Mouse (Mus musculus) 3T3-L1 (cell line): ENCODE data around the gene Btnl2.

Experiments
- DNase-seq: peaks from one replicate; pipeline ENCODE4 v3.0.0-alpha.2; 2015; ENCODE audit warnings: low read depth, low spot score

Gene Btnl2

GRCm38 (mm10) chr17:34347606-34348308 lies 6.9 kb upstream of the Btnl2 start:
- DNase-seq = peak; percentile 32

DNA sequence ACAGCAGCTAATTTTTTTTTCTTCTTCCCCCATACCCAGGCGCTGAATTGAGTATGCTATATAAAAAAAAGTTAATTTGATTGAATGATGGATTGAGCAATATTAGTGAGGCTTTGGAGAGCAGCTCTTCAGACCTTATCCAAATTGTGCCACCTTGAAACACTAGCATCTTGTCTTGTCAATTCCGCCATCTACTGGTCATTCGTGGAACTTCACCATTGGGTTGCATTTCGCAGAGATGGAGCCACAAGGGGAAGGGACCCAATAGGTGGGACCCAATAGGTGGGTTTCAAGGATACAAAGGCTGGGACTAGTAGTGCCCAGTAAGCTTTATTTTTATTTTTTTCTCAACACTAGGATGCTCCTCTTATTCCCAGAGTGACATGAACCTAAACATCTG lies 5.2 kb upstream of the Btnl2 start:
- peak; percentile 81 for DNase-seq

DNA sequence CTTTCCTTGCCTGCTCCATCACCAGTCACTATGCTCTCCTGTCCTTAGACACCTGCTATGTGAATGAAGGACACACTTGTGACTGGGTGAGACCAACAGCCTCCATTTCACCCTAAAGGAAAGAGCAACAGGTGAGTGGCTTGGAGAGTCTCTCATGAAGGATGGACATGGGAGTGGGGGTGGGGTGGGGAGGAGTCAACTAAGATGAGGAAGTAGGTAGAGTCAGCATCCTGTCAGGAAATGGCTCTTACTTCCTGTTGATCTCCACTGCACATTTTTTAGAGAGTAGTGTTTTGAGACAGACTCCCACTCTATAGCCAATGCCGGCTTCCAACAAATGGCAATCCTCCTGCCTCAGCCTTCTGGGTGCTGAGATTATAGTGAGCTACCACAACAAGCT lies 318 bp downstream of the Btnl2 start:
- DNase-seq = no peak

DNA sequence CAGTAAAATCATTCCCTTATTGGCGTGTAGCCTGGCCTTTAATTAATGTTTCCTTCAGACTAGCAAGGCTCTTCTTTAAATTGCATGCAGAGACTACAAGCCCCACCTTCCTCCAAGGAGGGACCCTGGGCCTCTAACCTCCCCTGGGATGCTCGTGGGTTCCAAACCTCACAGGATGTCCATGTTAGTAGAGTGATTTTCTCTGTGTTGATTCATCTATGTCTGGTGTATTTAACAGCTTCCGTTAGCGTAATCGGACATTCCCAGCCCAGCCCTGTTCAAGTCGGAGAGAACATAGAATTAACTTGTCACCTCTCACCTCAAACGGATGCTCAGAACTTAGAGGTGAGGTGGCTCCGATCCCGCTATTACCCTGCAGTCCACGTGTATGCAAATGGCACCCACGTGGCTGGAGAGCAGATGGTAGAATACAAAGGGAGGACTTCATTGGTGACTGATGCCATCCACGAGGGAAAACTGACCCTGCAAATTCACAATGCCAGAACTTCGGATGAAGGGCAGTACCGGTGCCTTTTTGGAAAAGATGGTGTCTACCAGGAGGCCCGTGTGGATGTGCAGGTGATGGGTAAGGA lies 8.4 kb downstream of the Btnl2 start:
- no peak for DNase-seq

GRCm38 (mm10) chr17:34363676-34364310 lies 9.2 kb downstream of the Btnl2 start:
- no peak for DNase-seq

DNA sequence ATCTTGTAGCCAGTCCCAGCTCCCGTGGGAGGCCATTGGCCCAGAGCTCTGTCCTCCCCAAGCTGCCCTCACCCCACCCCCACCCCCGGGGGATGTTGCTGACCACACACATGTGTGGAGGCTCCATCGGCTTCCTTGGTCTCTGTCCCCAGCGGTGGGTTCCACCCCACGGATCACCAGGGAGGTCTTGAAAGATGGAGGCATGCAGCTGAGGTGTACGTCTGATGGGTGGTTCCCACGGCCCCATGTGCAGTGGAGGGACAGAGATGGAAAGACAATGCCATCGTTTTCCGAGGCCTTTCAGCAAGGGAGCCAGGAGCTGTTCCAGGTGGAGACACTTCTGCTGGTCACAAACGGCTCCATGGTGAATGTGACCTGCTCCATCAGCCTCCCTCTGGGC lies 10.4 kb downstream of the Btnl2 start:
- no peak for DNase-seq

- DNase-seq = no peak
These were observed 15.9 kb downstream of the Btnl2 start for GRCm38 (mm10) chr17:34370563-34370962.

DNA sequence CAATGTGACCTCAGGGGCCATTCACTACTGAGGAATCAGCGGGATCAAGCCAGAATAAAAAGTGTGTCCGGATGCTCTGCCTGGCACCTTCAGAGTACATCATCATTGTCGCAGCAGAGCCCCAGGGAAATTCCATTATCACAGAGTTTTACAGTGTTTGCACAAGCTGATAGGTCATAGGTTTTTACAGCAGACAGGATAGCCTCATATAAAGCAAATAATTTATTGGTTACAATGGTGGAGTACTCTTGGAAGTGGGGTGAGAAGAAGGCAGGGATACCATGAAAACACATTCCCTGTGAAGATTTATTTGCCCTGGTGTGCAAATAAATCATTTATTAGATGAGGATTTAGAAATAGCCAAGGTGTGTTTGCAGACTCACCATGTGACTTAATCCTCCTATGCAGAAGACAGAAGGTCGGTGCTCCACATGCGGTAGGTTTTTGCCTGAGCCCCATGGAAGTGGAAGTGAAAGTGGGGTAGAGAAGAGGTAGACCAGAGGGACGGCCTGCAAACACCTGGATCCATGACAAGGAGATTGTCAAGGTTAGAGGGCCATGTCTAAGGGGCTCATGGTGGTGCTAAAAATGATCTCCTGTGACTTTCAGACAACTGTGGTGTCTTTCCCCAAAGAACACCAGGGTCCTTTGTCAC lies 18.6 kb downstream of the Btnl2 start:
- DNase-seq = no peak

DNA sequence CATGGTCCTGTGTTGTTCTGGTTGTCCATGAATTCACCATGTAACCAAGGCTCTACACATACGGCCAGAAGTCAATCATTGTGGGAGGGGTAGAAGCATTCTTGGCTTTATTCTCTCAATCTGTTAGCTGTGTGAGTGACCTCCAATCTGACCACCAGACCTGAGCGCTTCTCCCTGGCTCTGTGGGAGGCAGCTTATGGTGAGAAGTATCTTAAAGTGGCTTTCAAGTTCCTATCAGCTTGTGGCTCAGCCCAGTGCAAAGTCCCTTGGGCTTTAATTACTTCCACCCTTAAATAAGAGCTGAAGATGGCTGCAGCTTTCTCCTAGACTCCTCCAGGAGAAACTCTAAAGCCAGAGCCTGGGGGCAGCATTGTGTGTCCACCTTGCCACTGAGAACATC lies 22.2 kb downstream of the Btnl2 start, which contains the start of gene Btnl1:
Gene Btnl1, plus strand, starts transcription at position 286 of the 400 bp plus-strand sequence.
- no peak for DNase-seq

DNA sequence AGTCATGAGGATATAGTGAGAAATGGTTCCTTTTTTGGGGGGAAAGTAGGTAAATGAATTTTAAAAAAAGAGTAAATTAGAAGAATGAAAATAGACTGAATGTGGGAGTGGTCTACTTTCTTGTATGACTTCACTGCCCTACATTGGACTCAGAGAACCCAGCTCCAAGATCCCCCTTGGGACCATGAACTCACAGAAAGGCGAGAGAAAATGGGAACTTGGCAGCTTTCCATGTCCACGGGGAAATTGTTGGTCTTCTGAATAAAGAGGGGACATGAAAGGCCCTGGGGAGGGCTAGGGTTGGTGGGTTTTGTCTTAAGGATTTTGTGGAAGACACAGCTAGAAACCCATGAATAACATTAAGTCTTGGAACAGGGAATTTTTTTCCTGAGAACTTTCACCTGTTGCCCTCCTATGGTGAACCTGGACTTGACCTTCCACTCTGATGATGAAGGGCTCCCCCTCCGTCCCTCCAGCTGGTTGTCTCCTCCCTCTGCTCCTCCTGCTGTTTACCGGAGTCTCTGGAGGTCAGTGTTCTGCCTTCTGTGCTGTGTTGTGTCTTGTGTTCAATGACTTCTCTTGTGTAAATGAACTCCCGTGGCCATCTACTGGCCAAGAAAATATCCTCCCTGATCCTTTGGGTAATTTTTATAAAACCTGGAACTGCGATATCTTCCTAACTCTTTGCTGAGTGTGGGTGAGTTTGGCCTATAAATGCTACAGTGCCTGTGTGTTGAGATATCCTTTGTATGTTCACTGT lies 23.0 kb downstream of the Btnl2 start:
- DNase-seq = no peak

GRCm38 (mm10) chr17:34378716-34379115 lies 24.1 kb downstream of the Btnl2 start:
- DNase-seq = no peak

DNA sequence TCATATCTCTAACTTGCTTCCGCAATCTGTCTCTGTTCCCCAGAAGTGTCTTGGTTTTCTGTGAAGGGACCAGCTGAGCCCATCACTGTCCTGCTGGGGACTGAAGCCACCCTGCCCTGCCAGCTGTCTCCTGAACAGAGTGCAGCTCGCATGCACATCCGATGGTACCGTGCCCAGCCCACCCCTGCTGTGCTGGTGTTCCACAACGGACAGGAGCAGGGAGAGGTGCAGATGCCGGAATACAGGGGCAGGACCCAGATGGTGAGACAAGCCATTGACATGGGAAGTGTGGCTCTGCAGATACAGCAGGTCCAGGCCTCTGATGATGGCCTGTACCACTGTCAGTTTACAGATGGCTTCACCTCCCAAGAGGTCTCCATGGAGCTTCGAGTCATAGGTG lies 24.8 kb downstream of the Btnl2 start:
- DNase-seq = no peak

DNA sequence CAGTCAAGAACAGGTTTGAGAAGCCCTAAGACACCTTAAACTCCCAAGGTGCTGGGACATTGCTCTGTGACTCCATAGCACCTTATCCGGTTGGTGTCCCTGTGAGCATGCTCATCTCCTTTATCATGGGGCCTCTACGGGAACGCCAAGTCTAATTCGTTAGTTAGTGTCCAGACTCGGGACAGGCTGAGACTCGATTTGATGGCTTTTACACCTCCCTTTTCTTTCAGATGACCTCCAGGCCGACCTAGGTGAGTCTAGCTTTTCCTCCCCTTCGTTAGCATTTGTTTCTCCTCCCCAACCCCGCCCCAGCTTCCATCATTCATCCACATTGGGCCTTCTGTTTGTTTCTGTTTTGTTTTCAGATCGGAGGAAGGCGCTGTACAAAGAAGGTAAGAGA lies 27.3 kb downstream of the Btnl2 start:
- no peak for DNase-seq

DNA sequence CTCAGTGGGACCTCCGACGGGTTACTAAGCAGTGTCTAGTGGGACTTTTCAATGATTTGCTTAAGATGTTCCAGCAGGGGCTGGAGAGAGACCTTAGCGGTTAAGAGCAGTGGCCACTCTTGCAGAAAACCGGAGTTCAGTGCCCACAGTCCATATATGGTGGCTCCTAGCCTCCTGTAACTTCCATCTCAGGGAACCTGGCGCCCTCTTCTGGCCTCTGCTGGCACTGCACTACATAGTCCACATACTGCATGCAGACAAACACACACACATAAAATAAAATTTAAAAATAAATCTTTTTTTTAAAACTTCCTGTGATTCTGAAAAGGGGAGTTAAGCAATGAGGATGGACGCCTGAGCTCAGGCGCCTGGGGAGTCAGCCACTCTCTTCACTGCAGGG lies 28.6 kb downstream of the Btnl2 start:
- DNase-seq = peak; percentile 7

DNA sequence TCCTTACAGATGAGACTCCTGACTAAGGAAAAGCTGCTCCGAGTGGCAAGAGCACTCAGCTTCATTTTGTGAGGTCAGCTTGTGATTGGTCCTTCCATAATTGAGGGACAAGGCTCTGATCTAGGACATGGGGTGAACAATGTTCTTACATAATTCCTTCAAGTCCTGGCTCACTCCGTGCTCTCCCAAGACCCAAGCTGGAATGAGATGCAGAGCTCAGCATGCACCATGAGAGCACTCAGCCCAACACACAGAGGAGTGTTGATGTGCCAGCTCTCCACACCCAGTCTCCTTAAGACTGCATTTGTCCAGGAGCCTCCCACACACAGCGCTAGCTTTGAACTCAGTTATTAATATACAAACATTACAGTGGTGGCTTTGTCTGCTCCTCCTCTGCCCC lies 30.1 kb downstream of the Btnl2 start:
- DNase-seq = no peak

GRCm38 (mm10) chr17:34386656-34387055 lies 32.0 kb downstream of the Btnl2 start:
- DNase-seq = no peak

DNA sequence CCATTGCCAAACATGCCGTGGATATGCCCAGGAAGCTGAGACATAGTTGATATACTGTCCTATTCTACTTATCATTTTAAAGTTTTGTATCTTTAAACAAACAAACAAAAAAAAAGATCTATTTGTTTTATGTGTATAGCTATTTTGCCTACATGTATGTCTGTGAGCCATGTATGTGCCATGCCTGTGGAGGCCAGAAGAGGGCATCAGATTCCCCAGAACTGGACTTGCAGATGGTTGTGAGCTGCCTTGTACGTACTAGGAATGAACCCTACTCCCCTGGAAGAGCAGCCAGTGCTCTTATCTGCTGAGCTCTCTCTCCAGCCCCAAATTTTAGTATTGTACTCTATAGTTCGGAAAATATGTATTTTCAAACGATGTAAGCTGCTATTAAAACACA lies 33.9 kb downstream of the Btnl2 start:
- peak; percentile 34 for DNase-seq

DNA sequence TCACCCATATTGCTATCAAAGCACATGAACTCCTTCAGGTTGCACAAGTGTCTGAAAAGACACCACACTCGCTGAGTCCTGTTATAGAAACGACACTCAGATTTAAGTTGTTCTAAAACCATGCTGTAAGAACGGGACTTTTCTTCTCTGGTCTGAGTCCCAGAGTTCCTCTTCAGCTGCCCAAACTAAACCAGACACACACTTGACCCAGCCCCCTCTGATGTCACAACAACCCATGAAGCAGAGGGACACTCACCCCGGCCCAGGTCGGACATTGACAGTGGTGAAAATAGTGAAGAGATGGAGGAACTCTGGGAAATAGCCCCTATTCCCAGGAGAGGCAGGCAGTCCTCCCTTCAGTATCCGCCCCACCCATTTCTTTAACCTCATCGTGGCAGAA lies 36.9 kb downstream of the Btnl2 start:
- no peak for DNase-seq

- DNase-seq = no peak
These were observed 37.7 kb downstream of the Btnl2 start for GRCm38 (mm10) chr17:34392321-34392720.

DNA sequence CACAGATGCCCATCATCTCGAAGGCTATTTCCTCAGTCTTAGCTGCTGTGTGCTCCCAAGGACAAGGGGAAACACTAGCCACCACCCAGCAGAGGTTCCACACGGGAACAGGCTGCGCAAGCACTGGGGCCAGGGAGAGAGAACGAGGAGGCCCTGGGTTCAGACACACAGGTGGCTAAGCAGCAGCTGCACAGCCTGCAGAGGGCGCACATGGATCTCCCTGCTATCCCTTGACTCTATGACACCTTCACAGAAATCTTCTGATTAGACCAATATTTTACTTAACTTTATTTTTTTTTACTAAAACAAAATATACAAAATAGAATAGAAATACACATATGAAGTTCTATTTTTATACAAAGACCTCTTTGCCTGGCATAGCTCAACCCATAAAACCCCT lies 42.7 kb downstream of the Btnl2 start:
- no peak for DNase-seq

DNA sequence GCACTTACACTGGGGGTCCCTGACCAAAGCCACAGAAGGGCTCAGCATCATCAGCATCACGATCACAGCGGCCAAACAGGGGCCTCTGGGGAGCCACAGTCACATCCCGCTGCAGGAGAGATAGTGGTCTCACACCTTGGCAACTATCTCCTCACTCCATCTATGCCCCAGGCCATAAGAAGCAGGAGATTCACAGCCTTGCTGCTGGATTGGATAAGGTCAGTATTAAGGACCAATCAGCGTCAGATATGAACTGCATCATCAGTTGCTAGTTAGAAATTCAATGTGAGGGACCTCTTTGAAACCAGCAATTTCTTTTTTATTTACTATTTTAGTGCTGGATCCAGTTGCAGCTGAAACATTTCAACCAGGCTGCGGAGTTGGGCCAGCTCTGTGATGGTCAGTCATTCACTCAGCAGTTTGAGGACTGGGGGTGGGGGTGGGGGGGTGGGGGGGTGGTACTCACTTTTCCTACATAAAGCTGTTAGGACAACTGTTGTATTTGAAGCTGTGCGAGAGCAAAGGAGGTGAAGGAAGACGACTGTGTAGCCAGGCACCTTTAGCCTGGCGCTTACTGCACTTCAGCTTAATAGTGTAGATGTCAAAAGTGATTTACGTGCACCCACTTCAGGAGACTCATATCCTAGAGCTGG lies 43.6 kb downstream of the Btnl2 start:
- DNase-seq = peak; percentile 68
